Mouse (Mus musculus) erythroid progenitor cell, adult 5-6 weeks (primary cell): ENCODE measurements around the gene Ablim2. TPM values are rescaled to one million over a fixed set of nuclear protein-coding genes. Genes with fewer than 3 reads are reported as not detected.

ENCODE experiments used
- ATAC-seq: replicated peaks from 2 replicates; pipeline ENCODE4 v1.8.0; 2016; ENCODE audit warnings: moderate number of reproducible peaks, mild to moderate bottlenecking, moderate TSS enrichment, inconsistent platforms; ENCODE audit not compliant: poor library complexity, low FRiP score, severe bottlenecking
- total RNA-seq, 2 experiments: library from RNA; stranded (forward) in 1 of 2; stranded (reverse) in 1 of 2; fragments of 150-400 nt in 1 of 2; fragments of 186-747, 209-891 nt in 1 of 2; gene quantifications; 2 replicates each; pipeline versions ENCODE4 v1.2.3 to v1.2.4; 2015 to 2017; ENCODE audit warnings: low replicate concordance in 2 of 2

Ablim2 gene
- total RNA-seq, 2 experiments from 2014 or later = not detected

DNA sequence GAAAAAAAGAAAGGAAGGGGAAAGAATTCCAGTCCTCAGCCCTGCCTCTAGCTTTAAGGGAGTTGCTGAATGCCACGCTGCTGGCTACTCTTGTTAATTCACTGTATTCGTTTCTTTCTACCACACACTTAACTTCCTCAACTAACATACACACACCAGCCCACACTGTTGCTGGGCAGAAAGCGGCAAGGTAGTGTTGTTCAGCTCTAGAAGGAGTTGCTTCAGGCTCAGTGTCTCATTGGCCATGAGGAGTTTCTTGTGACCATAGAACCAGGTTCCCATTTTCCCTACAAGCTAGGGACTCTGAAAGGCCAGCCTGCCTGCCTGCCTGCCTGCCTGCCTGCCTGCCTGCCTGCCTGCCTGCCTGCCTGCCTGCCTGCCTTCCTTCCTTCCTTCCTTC lies 141.3 kb downstream of the Ablim2 start:
- ATAC-seq = no peak

- ATAC-seq = no peak
Observed at GRCm38 (mm10) chr5:35900401-35901225, 142.9 kb downstream of the Ablim2 start.

GRCm38 (mm10) chr5:35901226-35901809 lies 143.6 kb downstream of the Ablim2 start:
- no peak for ATAC-seq

GRCm38 (mm10) chr5:35903456-35903855 lies 145.8 kb downstream of the Ablim2 start:
- ATAC-seq = no peak

- ATAC-seq = no peak
Observed at GRCm38 (mm10) chr5:35905283-35905682, 147.6 kb downstream of the Ablim2 start.

DNA sequence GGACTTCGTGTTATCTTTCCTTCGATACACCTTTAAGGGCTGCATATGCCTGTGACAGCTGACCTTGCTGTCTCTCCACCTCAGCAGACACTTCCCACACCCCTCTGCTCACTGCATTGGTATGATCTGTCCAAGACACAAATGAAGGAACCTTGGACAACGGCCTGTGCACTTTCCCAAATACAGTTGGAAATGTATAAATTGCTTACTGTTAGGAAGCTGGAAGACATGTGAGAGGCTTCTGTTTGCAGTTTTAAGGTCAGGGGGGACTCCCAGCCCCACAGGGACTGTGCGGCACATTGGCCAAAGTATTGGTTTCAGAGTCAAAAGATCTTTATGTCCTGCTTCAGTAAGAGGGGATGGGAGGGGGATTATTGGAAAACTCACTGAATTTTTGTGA lies 149.4 kb downstream of the Ablim2 start:
- ATAC-seq = no peak

GRCm38 (mm10) chr5:35907633-35908426 lies 150.2 kb downstream of the Ablim2 start:
- no peak for ATAC-seq

DNA sequence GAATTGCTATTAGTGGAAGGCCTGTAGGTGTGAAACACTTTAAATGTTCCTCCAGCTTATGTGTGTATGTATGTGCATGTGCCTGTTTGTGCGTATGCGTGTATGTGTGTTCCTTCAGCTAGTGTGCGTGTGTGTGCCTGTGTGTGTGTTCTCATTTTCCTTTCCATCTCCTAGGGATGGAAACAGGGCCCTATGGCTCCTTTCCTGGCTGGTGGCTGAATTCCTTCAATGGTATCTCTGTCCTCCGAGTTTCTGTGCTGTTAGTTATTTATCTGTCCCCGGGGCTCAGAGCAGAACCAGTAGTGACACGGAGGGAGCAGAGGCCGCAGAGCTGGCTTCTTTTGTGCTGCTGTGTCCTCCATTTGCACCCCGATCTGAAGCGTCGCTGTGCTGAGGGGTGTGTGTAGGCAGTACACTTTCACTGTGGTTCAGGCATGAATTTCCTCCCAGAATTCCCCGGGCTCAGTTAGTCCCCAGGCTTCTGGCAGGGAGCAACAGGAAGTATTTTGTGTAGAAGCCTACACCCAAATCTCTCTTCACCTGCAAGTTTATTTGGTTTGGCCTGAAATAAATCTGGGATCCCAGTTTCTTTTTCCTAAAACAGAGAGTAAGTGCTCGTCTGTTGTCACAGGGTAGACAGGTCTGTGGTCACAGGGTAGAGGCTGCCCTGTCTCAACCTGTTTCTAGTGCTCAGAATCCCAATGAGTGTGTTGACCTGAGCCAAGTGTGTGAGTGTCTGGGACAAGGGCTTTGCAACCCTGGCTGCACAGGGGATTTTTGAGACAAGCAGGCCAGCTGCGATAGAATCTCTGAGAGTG lies 151.2 kb downstream of the Ablim2 start:
- no peak for ATAC-seq

- ATAC-seq = no peak
Observed at GRCm38 (mm10) chr5:35915629-35916300, 158.1 kb downstream of the Ablim2 start.

DNA sequence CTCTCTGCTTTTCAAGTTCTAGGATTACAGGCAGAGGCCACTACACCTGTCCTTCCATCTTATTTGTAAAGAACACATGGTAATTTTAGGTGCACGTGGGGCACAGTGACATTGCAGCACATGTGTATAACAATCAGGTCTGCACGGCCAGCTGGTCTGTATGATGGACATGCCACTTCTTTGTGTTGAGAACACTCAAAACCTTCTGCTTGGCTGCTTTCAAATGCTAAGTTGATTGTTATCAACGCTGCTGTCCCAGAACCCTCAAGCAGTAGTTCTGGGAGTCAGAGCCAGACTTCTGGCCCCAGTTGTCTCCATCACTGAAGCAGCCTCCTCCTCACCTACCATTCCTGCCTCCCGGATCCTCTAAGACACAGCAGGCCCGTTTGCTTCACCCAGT lies 159.0 kb downstream of the Ablim2 start:
- no peak for ATAC-seq

GRCm38 (mm10) chr5:35918387-35918786 lies 160.7 kb downstream of the Ablim2 start:
- ATAC-seq = no peak

DNA sequence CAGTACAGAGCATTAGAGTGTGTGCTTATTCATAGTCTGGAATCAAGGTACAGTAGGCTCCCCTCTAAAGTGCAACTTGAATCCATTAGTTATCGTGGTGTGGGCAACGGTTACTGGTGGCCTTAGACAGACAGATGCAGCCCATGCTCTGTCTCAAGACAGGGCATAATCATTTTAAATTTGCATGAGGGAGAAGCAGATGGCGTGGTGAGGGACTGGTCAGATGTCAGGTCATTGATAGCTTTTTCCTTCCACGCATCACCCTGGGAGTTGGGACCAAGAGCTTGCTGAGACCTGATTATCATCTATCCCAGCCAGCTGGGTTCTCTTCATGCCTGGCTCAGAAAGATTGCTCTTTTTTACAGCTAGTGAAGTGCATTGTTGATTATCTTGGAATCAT lies 162.4 kb downstream of the Ablim2 start:
- ATAC-seq = no peak

DNA sequence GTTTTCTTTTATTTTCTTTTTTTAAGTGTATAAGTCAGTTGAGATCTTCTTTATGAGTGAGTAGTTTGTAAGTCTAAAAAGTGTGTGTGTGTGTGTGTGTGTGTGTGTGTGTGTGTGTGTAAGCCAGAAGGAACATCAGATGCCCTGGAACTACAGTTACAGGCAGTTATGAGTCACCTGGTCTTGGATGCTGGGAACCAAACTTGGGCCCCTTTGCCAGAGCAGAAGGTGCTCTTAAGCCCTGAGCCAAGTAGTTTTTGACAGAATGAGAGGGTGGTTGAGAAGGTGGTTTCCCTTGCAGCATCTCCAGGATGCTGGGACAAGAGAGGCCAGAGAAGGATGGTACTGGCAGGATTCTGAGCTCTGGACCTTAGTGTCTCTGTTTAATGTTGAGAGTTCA lies 162.9 kb downstream of the Ablim2 start:
- no peak for ATAC-seq

DNA sequence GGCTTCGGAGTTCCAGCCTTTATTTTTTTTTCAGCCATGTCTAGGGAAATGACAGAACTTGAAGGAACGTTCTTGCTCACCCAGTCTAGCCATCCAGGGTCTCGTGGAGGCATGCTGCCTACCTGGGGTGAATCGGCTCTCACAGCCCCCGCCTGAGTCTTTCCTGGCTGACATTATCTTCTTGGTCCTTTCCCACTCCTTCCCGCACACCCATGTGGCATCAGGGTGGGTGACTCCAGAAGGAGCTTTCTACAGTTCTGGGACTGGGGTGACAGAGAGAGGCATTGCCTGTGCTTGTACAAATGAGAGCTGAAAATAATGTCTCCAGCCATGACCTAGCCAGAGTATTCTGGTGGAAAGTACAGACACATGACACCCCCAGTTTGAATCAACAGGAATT lies 163.5 kb downstream of the Ablim2 start:
- no peak for ATAC-seq

DNA sequence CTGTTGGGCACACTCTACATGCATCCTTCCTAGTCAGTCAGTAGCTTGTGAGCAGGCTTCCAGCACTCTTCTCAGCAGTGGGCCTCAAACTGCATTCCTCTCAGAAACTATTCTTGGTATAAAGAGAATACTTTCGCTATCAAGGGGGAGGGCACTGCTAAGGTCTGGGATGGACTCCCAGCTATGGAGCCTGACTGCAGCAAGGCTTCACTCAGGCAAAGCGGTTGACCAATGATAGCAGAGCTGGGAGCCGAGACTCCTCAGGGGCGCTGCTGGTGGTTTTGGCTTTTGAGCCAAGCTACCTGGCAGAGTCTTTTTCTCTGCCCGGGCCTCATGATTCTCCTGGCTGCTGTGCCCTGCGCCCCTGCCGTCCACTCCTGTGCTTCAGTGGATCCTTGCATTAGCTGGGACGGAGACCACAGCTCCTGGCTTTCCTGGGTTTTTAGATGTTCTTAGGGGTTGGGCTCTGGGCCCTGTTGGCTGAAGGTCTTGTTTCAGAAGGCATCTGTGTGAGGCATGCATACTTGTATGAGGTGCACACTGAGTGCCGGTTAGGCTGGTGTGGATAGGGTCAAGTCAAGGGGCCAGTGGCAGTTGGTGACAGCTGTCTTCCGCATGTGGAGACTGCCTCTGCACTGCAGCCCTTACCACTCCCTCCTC lies 164.0 kb downstream of the Ablim2 start:
- ATAC-seq = no peak

- no peak for ATAC-seq
Observed at GRCm38 (mm10) chr5:35923448-35923847, 165.8 kb downstream of the Ablim2 start.

GRCm38 (mm10) chr5:35925171-35925634 lies 167.5 kb downstream of the Ablim2 start:
- no peak for ATAC-seq

- ATAC-seq = no peak
Observed at GRCm38 (mm10) chr5:35926511-35926910, 168.8 kb downstream of the Ablim2 start.

DNA sequence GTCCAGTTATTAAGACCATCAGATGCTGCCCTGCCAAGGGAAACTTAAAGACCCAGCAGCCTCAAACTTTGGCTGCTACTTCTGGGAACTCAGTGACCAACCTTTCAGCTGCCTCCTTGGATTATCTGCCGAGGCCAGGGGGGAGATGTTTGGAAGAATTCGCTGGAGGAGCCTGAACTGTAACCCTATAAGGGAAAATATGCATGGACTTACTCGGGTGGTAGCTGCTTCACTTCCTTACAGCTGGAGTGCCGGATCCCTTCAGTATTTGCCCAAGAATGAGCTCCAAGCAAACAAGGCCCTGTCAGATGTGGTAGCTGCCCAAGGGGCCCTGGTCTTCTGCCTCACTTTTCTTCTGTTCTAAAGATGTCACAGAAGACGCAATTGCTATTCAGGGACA lies 173.6 kb downstream of the Ablim2 start:
- no peak for ATAC-seq
